ENCODE assay signal across 25 mouse cellular contexts in genomic region chr15:36425902-36426301, GRCm38 (mm10).
DNase-seq lines count a peak whose midpoint lies in the region; ATAC-seq and TF ChIP-seq lines count a peak whose summit lies in the region.
"Had no signal": no experiment of that assay in that cellular context is flagged by ENCODE, and none has a peak within 500 bp of the region (broad histone marks: within the 10 kb centered on the region; RNA-seq: fewer than 3 reads in every experiment).

No protein-coding gene starts in this region.

- H3K27me3 ChIP-seq in lung, postnatal 0 days (replicated peaks; ENCODE audit: insufficient read depth, low read length) = no peaks in the 10 kb centered on the region
- H3K27me3 ChIP-seq: embryonic facial prominence, embryonic 13.5 days; limb, embryonic 15.5 days; lung, embryonic 15.5 days; midbrain, embryonic 15.5 days had no signal

- H3K27ac ChIP-seq in lung, postnatal 0 days (ENCODE audit: low read length) = no peak overlapping the region
- H3K27ac ChIP-seq in layer of hippocampus, adult 2 months = peak overlapping the region; percentile 83
- H3K27ac ChIP-seq: embryonic facial prominence, embryonic 13.5 days; heart, embryonic 10.5 days; left cerebral cortex, adult 2 months; limb, embryonic 15.5 days; liver, embryonic 15.5 days; lung, embryonic 15.5 days; macrophage; midbrain, embryonic 15.5 days had no signal

- no peaks in the 10 kb centered on the region for H3K9me3 ChIP-seq in lung, postnatal 0 days (ENCODE audit: low read length)
- H3K9me3 ChIP-seq: embryonic facial prominence, embryonic 13.5 days; heart, embryonic 10.5 days; limb, embryonic 15.5 days; liver, embryonic 15.5 days; lung, embryonic 15.5 days; midbrain, embryonic 15.5 days had no signal

- 67% methylated on average over 8 of the region's 8 CpGs for WGBS in lung, postnatal 0 days

- H3K9ac ChIP-seq in lung, postnatal 0 days (replicated peaks; ENCODE audit: low read depth) = no peak overlapping the region
- H3K9ac ChIP-seq: embryonic facial prominence, embryonic 13.5 days; limb, embryonic 15.5 days; liver, embryonic 15.5 days; lung, embryonic 15.5 days; midbrain, embryonic 15.5 days had no signal

- H3K4me1 ChIP-seq in lung, postnatal 0 days (ENCODE audit: insufficient read depth, low read depth, low read length) = peaks cover 15% of the 10 kb centered on the region; the same call in 1 of the 2 replicates
- H3K4me1 ChIP-seq: liver, embryonic 15.5 days; midbrain, embryonic 15.5 days had no signal

- no peaks in the 10 kb centered on the region for H3K36me3 ChIP-seq in lung, postnatal 0 days (ENCODE audit: insufficient read depth, low read length)
- H3K36me3 ChIP-seq: embryonic facial prominence, embryonic 13.5 days; heart, embryonic 10.5 days; limb, embryonic 15.5 days; liver, embryonic 15.5 days; lung, embryonic 15.5 days; midbrain, embryonic 15.5 days had no signal

- peak; percentile 55 to 68 for DNase-seq in cerebellum, postnatal 10 days
- no peak for DNase-seq in cerebellum, adult 11-12 months
- DNase-seq in lung, postnatal 0 days (ENCODE audit: low spot score) = peak; percentile 4
- no peak for DNase-seq in lung, postnatal 4 days
- DNase-seq in layer of hippocampus, adult 2 months (ENCODE audit: low spot score in 2 of 2) = peak; percentile 63 to 72
- peak; percentile 59 to 60 for DNase-seq in layer of hippocampus, postnatal 36 days
- DNase-seq in kidney, adult 11 months = no peak
- no peak for DNase-seq in kidney, postnatal 4 days
- DNase-seq: adrenal gland, postnatal 10 days; cerebellum, postnatal 36 days; embryo, embryonic 11 days; heart, postnatal 4 days; kidney, postnatal 25 days; left cerebral cortex, postnatal 4 days had no signal

- TF ChIP-seq EP300 in lung, postnatal 0 days (IDR thresholded peaks at IDR 0.05) = no peak

- H3K4me3 ChIP-seq in lung, postnatal 0 days (ENCODE audit: low read depth, low read length) = no peak overlapping the region
- H3K4me3 ChIP-seq in layer of hippocampus, adult 2 months = no peak overlapping the region
- H3K4me3 ChIP-seq: embryonic facial prominence, embryonic 13.5 days; erythroblast, embryonic 14.5 days; heart, embryonic 10.5 days; left cerebral cortex, adult 2 months; limb, embryonic 15.5 days; liver, embryonic 15.5 days; lung, embryonic 15.5 days; midbrain, embryonic 15.5 days had no signal

- no peak overlapping the region for H3K4me2 ChIP-seq in lung, postnatal 0 days (replicated peaks; ENCODE audit: low read depth, low read length)
- H3K4me2 ChIP-seq: embryonic facial prominence, embryonic 13.5 days; limb, embryonic 15.5 days; liver, embryonic 15.5 days; lung, embryonic 15.5 days; midbrain, embryonic 15.5 days had no signal

- no peak for TF ChIP-seq CTCF in lung, postnatal 0 days (IDR thresholded peaks at IDR 0.05)
- no peak for TF ChIP-seq CTCF in layer of hippocampus, adult 2 months (conservative IDR thresholded peaks at IDR 0.05)

- no peak for ATAC-seq in lung, postnatal 0 days
- ATAC-seq: hindbrain, embryonic 16.5 days; intestine, embryonic 16.5 days; midbrain, embryonic 15.5 days had no signal

Comparison
In these comparisons a context has a peak if more than half of its experiments do, and no peak if none do; other contexts are left out.
1. DNase-seq: peak in cerebellum, postnatal 10 days (2 of 2), lung, postnatal 0 days (single experiment), layer of hippocampus, adult 2 months (2 of 2) and layer of hippocampus, postnatal 36 days (2 of 2); none in cerebellum, adult 11-12 months (single experiment), lung, postnatal 4 days (0 of 2), kidney, adult 11 months (single experiment) and kidney, postnatal 4 days (0 of 2).